Mouse (Mus musculus) testis, adult 2 months (tissue): ENCODE data around the gene Lgr4.

Experiments
- CTCF ChIP-seq: fragments of 200-500 bp; IDR thresholded peaks from 2 replicates; pipeline ENCODE4 v1.5.1; 2012; ENCODE audit warnings: low read depth, mild to moderate bottlenecking, inconsistent platforms, low read length, moderate library complexity; ENCODE audit not compliant: control insufficient read depth, insufficient read depth, insufficient replicate concordance
- POLR2A ChIP-seq: fragments of 200-500 bp; IDR thresholded peaks from 2 replicates; pipeline ENCODE4 v1.6.1; 2012; ENCODE audit warnings: low read depth, mild to moderate bottlenecking, inconsistent platforms, low read length, moderate library complexity; ENCODE audit not compliant: control insufficient read depth

DNA sequence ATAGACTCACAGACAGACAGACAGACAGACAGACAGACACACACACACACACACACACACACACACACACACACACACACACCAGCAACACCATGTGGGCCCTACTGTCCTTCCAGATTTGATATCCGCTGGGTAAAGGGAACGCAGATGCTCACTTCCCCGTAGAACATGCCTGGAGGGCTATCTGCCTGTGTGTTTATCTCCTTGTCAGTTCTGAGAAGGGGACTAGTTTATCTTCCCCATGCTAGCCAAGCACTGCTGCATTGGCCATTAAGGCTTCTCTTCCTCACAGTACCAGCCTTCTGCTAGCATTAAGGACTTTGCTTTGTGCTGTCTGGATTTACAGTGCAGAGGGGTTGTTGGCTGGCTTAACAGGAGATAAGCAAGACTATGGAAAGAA lies 11.8 kb downstream of the Lgr4 start:
- TF ChIP-seq POLR2A (no peak), CTCF (no peak)
